Mouse (Mus musculus) cortical plate, adult 2 months (tissue): ENCODE data around the gene Gabrd.

Experiments used
- CTCF ChIP-seq: fragments of 200-500 bp; IDR thresholded peaks from 2 replicates; pipeline ENCODE4 v1.5.1; 2011; ENCODE audit warnings: mild to moderate bottlenecking, control low read depth, low read length; ENCODE audit not compliant: insufficient read depth; ENCODE audit errors: extremely low read depth
- POLR2A ChIP-seq: fragments of 200-500 bp; IDR thresholded peaks from 2 replicates; pipeline ENCODE4 v1.6.1; 2011; ENCODE audit warnings: mild to moderate bottlenecking, low read length, control low read depth; ENCODE audit not compliant: insufficient read depth; ENCODE audit errors: extremely low read depth

- TF ChIP-seq CTCF, result no peak
- TF ChIP-seq POLR2A, result no peak
Observed at GRCm38 (mm10) chr4:155336284-155337050, 61.4 kb downstream of the Gabrd start.
